Mouse (Mus musculus) neural tube, embryonic 13.5 days (tissue): Measurements from ENCODE around the gene Gm21188. TPM values are rescaled to one million over a fixed set of nuclear protein-coding genes. Genes with fewer than 3 reads are reported as not detected.
"Not testable (repeated sequence)": the region's sequence is repeated elsewhere in the genome, so short reads cannot be mapped to it uniquely, and the experiment has no call there.

Experiments used
- ATAC-seq: fragments of 200-750 bp; cut with Nextera tagmentation; 2 replicates; pipeline ENCODE4 v1.8.0; 2017; ENCODE audit warnings: low read depth, mild to moderate bottlenecking, moderate TSS enrichment, moderate library complexity
- H3K27ac ChIP-seq: fragments of 300-500 bp; sonication (generic); replicated peaks from 2 replicates; pipeline ENCODE4 v1.5.1; 2015; ENCODE audit warnings: moderate library complexity, mild to moderate bottlenecking, inconsistent platforms
- H3K27me3 ChIP-seq: fragments of 300-500 bp; sonication (generic); 2 replicates; pipeline ENCODE4 v1.6.1; 2015; ENCODE audit warnings: mild to moderate bottlenecking, inconsistent platforms
- H3K36me3 ChIP-seq: fragments of 300-500 bp; sonication (generic); 2 replicates; pipeline ENCODE4 v1.6.1; 2015; ENCODE audit warnings: mild to moderate bottlenecking, inconsistent platforms
- H3K4me1 ChIP-seq: fragments of 300-500 bp; sonication (generic); replicated peaks from 2 replicates; pipeline ENCODE4 v1.6.1; 2015; ENCODE audit warnings: inconsistent platforms
- H3K4me2 ChIP-seq: fragments of 300-500 bp; sonication (generic); 2 replicates; pipeline ENCODE4 v1.6.1; 2015; ENCODE audit warnings: inconsistent platforms, mild to moderate bottlenecking, moderate library complexity
- H3K4me3 ChIP-seq: fragments of 300-500 bp; sonication (generic); 2 replicates; pipeline ENCODE4 v1.5.1; 2015; ENCODE audit warnings: mild to moderate bottlenecking, inconsistent platforms
- H3K9ac ChIP-seq: fragments of 300-500 bp; sonication (generic); 2 replicates; pipeline ENCODE4 v1.6.1; 2015; ENCODE audit warnings: moderate library complexity, mild to moderate bottlenecking, inconsistent platforms
- H3K9me3 ChIP-seq: fragments of 300-500 bp; sonication (generic); 2 replicates; pipeline ENCODE4 v1.6.1; 2016; ENCODE audit warnings: inconsistent platforms
- WGBS: fragments of 180-500 bp; shearing (Covaris S2); methylation state at CpG from one replicate; pipeline ENCODE4 v1.1.7; 2015; 5-methylcytosine and 5-hydroxymethylcytosine counted together
- polyA plus RNA-seq: library from polyadenylated mRNA; unstranded; fragments of >200 nt; fragmentation: Nextera tagmentation; extraction: Ambion mirVana; gene quantifications from 2 replicates; pipeline ENCODE4 v1.2.1, GENCODE M21; 2015

Gene Gm21188
- polyA plus RNA-seq, 1 experiment from 2014 or later: 0.10 TPM

DNA sequence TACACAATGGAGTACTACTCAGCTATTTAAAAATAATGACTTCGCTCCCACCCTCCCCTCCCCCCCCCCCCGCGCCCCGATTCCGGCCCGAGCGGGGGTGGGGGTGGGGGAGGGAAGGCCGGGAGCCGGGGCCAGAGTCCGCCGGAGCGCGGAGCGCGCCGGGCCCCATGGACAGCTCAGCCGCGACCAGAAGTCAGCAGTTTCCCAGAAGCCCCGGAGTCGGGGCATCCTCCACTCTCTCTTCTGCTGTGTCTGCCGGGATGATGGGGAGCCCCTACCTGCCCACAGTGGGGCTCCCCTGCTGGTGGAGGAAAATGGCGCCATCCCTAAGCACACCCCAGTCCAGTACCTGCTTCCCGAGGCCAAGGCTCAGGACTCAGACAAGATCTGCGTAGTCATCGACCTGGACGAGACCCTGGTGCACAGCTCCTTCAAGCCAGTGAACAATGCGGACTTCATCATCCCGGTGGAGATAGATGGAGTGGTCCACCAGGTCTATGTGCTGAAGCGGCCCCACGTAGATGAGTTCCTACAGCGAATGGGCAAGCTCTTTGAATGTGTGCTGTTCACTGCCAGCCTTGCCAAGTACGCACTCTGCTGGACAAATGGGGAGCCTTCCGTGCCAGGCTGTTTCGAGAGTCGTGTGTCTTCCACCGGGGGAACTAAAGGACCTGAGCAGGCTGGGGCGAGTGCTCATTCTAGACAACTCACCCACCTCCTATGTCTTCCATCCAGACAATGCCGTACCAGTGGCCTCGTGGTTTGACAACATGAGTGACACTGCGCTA is 5.4 kb downstream of the Gm21188 start:
- H3K9me3 ChIP-seq, H3K27ac ChIP-seq, ATAC-seq, H3K9ac ChIP-seq, H3K4me3 ChIP-seq, H3K36me3 ChIP-seq, H3K4me2 ChIP-seq, H3K4me1 ChIP-seq: not testable (repeated sequence)
- WGBS: under 1% methylated on average over 7 of the region's 40 CpGs
- H3K27me3 ChIP-seq: peaks cover 12% of the 10 kb centered on the region

- not testable (repeated sequence) for H3K4me1 ChIP-seq, H3K9me3 ChIP-seq, H3K36me3 ChIP-seq, ATAC-seq, H3K9ac ChIP-seq, H3K27ac ChIP-seq, H3K4me3 ChIP-seq, H3K4me2 ChIP-seq
- H3K27me3 ChIP-seq: peaks cover 29% of the 10 kb centered on the region
- WGBS: no CpG with 5 or more reads among the region's 1 CpGs
Measured at GRCm38 (mm10) chr13:120041145-120041544, 10.8 kb downstream of the Gm21188 start.

DNA sequence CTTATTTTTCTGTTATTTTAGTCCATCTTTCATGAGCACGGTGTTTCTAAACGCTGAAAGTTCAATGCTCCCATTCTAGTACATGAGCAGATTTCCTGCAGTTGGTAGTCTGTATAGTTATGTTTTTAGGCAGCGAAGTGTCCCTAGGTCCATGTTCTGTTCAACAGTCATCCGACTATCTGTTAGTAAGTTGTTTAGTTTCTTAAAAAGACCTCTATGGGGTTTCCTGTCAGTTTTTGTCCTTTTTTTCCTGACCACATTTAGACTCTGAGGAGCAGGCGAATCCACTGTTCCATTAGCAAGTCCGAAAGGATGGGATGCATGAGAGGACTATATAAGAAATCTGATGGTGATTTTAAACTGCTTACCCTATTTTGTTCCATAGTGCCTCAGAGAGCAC is 14.1 kb downstream of the Gm21188 start:
- ATAC-seq, H3K36me3 ChIP-seq, H3K4me2 ChIP-seq, H3K9me3 ChIP-seq, H3K4me3 ChIP-seq, H3K27ac ChIP-seq, H3K9ac ChIP-seq, H3K4me1 ChIP-seq: not testable (repeated sequence)
- 4% methylated on average over 6 of the region's 6 CpGs for WGBS
- peaks cover 32% of the 10 kb centered on the region for H3K27me3 ChIP-seq

- not testable (repeated sequence) for H3K36me3 ChIP-seq, ATAC-seq, H3K4me2 ChIP-seq, H3K4me1 ChIP-seq, H3K4me3 ChIP-seq, H3K9ac ChIP-seq, H3K27ac ChIP-seq, H3K9me3 ChIP-seq
- H3K27me3 ChIP-seq: peaks cover 30% of the 10 kb centered on the region
- under 1% methylated on average over 23 of the region's 25 CpGs for WGBS
Measured at GRCm38 (mm10) chr13:120036577-120037115, 15.3 kb downstream of the Gm21188 start.

GRCm38 (mm10) chr13:120035151-120035550 is 16.8 kb downstream of the Gm21188 start:
- not testable (repeated sequence) for H3K9me3 ChIP-seq, ATAC-seq
- WGBS: 0% methylated on average over 10 of the region's 18 CpGs

GRCm38 (mm10) chr13:120034637-120035036 is 17.4 kb downstream of the Gm21188 start:
- ATAC-seq: not testable (repeated sequence)
- WGBS: 0% methylated on average over 3 of the region's 10 CpGs

More at GRCm38 (mm10) chr13:120035151-120035550, 16.8 kb downstream of the Gm21188 start:
- H3K4me3 ChIP-seq, H3K27ac ChIP-seq, H3K4me1 ChIP-seq, H3K4me2 ChIP-seq, H3K9ac ChIP-seq, H3K36me3 ChIP-seq: not testable (repeated sequence)
- peaks cover 29% of the 10 kb centered on the region for H3K27me3 ChIP-seq

GRCm38 (mm10) chr13:120033516-120034190 is 18.3 kb downstream of the Gm21188 start:
- not testable (repeated sequence) for H3K4me1 ChIP-seq, H3K4me3 ChIP-seq, ATAC-seq, H3K36me3 ChIP-seq, H3K27ac ChIP-seq, H3K9ac ChIP-seq, H3K9me3 ChIP-seq, H3K4me2 ChIP-seq
- WGBS: 2% methylated on average over 19 of the region's 19 CpGs
- peaks cover 25% of the 10 kb centered on the region for H3K27me3 ChIP-seq

More at GRCm38 (mm10) chr13:120034637-120035036, 17.4 kb downstream of the Gm21188 start:
- peaks cover 28% of the 10 kb centered on the region for H3K27me3 ChIP-seq
- H3K4me1 ChIP-seq, H3K36me3 ChIP-seq, H3K4me3 ChIP-seq, H3K4me2 ChIP-seq, H3K9ac ChIP-seq, H3K9me3 ChIP-seq, H3K27ac ChIP-seq: not testable (repeated sequence)

DNA sequence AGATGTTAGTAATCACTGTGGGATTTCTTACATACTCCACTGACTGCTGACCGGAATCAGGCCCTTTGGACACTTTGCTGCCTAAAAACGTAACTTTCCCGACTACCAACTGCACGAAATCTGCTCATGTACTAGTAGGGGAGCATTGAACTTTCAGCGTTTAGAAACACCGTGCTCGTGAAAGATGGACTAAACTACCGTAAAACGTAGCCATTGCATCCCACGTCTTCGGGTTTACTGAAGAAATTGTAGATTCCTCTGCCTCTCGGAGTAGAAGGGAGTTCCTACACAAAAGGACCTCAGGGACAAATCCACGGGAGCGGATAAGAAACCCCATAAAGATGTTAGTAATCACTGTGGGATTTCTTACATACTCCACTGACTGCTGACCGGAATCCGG is 20.3 kb downstream of the Gm21188 start:
- H3K27ac ChIP-seq, H3K36me3 ChIP-seq, ATAC-seq, H3K9ac ChIP-seq, H3K9me3 ChIP-seq, H3K4me3 ChIP-seq, H3K4me1 ChIP-seq, H3K4me2 ChIP-seq: not testable (repeated sequence)
- WGBS: under 1% methylated on average over 16 of the region's 16 CpGs
- peaks cover 12% of the 10 kb centered on the region for H3K27me3 ChIP-seq

GRCm38 (mm10) chr13:120027368-120027767 is 24.6 kb downstream of the Gm21188 start:
- H3K9me3 ChIP-seq, H3K9ac ChIP-seq, H3K36me3 ChIP-seq, H3K4me1 ChIP-seq, H3K4me2 ChIP-seq, ATAC-seq, H3K27ac ChIP-seq, H3K4me3 ChIP-seq: not testable (repeated sequence)
- peaks cover 23% of the 10 kb centered on the region for H3K27me3 ChIP-seq
- WGBS: 1% methylated on average over 11 of the region's 11 CpGs

DNA sequence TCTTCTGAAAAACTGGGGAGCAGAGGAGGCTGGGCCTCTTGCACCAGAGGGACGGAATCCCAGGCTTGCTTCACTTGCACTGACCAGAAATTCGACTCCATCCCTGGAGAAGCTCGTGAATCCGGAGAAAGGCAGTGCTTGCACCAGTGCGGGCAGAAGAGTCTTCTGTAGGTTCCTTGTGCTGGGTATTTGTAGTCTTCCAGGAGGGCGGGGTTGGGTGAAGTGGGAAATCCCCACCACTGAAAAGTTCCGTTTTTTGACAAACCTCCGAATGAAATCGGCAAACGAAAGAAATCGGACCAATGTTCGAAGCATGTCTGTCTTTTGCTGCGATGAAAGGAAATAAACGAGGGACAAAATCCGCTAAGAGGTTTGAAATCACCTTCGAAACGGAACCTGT is 25.1 kb downstream of the Gm21188 start, which contains the start of gene Gm36079:
Gene Gm36079 (minus strand): TSS at position 101 of the 400 bp plus-strand sequence.
- WGBS: 2% methylated on average over 5 of the region's 17 CpGs
- H3K4me3 ChIP-seq, H3K4me2 ChIP-seq: not testable (repeated sequence)

DNA sequence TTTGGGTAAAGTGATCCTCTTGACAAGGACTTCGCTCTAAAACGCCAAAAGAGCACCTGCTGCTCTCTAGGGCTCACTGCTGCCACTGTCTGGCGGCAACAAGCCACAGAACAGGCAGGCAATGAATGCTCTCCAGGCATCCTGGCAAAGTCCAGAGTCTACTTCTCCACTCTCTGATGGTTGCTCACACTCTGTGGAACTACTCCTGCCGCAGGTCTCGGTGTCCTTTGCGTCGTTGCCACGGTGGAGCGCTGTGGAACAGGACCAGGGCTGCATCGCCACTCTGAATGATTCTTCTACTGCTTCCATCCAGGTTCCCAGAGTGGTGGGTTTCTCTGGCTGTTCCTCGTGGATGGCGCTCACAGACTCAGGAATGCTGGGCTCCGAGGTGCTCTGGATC is 25.6 kb downstream of the Gm21188 start:
- not testable (repeated sequence) for H3K4me3 ChIP-seq, H3K9ac ChIP-seq, H3K9me3 ChIP-seq, H3K36me3 ChIP-seq, H3K27ac ChIP-seq, H3K4me2 ChIP-seq, H3K4me1 ChIP-seq
- H3K27me3 ChIP-seq: peaks cover 23% of the 10 kb centered on the region
- peak; percentile 56; the same call in 1 of the 2 replicates for ATAC-seq
- 2% methylated on average over 3 of the region's 13 CpGs for whole genome bisulfite sequencing

More for the DNA sequence above, 25.1 kb downstream of the Gm21188 start, which contains the start of gene Gm36079:
- not testable (repeated sequence) for H3K9ac ChIP-seq, H3K27ac ChIP-seq, H3K9me3 ChIP-seq, H3K36me3 ChIP-seq, H3K4me1 ChIP-seq, ATAC-seq
- peaks cover 23% of the 10 kb centered on the region for H3K27me3 ChIP-seq

DNA sequence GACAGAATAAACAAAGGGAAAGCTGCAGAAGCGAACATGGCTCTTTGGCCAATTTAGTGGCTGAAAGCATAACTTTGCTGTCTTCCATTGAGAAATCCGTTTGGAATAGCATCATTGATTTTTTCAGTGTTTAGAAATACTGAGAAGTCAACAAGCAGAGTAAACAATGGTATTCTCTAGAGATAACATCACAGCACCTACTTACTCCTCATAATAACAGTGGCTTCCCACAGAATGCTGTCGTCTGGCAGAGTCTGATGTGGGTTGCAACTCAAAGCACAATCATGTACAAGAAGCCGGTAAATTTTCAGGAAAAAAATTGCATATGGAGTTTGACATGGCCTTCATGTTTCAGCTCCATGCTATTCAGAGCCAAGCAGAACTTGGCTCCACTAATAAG is 26.4 kb downstream of the Gm21188 start:
- H3K4me1 ChIP-seq, H3K36me3 ChIP-seq, ATAC-seq, H3K9ac ChIP-seq, H3K4me3 ChIP-seq, H3K27ac ChIP-seq, H3K9me3 ChIP-seq, H3K4me2 ChIP-seq: not testable (repeated sequence)
- WGBS: 9% methylated on average over 4 of the region's 4 CpGs
- peaks cover 27% of the 10 kb centered on the region for H3K27me3 ChIP-seq
